Mouse (Mus musculus): ENCODE data around the gene Fance.

GRCm38 (mm10) chr17:28332915-28333546 is 19.7 kb downstream of the Fance start:
- TF ChIP-seq POLR2A (IDR thresholded peaks at IDR 0.05; ENCODE audit: insufficient read length, low read depth) (no peak), MAX (IDR thresholded peaks at IDR 0.05; ENCODE audit: low read depth) (no peak), USF1 (IDR thresholded peaks at IDR 0.05; ENCODE audit: low read depth) (no peak), TCF12 (IDR thresholded peaks at IDR 0.05; ENCODE audit: insufficient read depth, poor library complexity, severe bottlenecking) (no peak), SRF (IDR thresholded peaks at IDR 0.05; ENCODE audit: control insufficient read depth, insufficient read length, low read depth) (no peak), CEBPB (IDR thresholded peaks at IDR 0.05; ENCODE audit: insufficient read depth, poor library complexity, severe bottlenecking) (no peak), REST (IDR thresholded peaks at IDR 0.05; ENCODE audit: insufficient read depth, insufficient read length) (no peak), MYOD1 (IDR thresholded peaks at IDR 0.05; ENCODE audit: control insufficient read depth in 1 of 3, insufficient read length in 2 of 3, low read depth in 2 of 3) (no peak)

Measured in myocyte (in vitro differentiated cells).